Mouse (Mus musculus): ENCODE data around the gene Gm45208. TPM values are rescaled to one million over a fixed set of nuclear protein-coding genes. Genes with fewer than 3 reads are reported as not detected.
A peak's percentile ranks its signal among the peaks of the same experiment; 100 is the strongest.
"Not testable (repeated sequence)": the region's sequence is repeated elsewhere in the genome, so short reads cannot be mapped to it uniquely, and the experiment has no call there.

The Gm45208 gene
- polyA plus RNA-seq, 1 experiment from 2014 or later, result not detected

DNA sequence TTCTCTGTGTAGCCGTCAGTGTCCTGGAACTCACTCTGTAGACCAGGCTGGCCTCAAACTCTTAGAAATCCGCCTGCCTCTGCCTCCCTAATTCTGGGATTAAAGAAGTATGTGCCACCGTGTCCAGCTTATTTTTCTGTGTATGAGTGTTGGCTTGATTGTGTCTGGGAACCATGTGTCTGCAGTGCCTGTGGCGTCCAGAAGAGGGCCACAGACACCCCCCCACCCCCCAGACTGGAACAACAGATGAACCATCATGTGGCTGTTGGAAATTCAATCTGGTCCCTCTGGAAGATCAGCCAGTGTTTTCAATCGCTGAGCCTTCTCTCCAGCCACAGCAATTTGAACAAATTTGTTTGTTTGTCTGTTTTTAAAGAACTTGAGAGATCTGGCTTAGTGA lies 21.4 kb downstream of the Gm45208 start:
- no peaks in the 10 kb centered on the region for H3K36me3 ChIP-seq (ENCODE audit: inconsistent target)
- no peak overlapping the region for H3K4me3 ChIP-seq (ENCODE audit: inconsistent target)
- H3K79me2 ChIP-seq (ENCODE audit: inconsistent target), result no peaks in the 10 kb centered on the region
- 60% methylated on average over 4 of the region's 5 CpGs for WGBS (ENCODE audit: missing documents)
- H3K27ac ChIP-seq, result no peak overlapping the region

DNA sequence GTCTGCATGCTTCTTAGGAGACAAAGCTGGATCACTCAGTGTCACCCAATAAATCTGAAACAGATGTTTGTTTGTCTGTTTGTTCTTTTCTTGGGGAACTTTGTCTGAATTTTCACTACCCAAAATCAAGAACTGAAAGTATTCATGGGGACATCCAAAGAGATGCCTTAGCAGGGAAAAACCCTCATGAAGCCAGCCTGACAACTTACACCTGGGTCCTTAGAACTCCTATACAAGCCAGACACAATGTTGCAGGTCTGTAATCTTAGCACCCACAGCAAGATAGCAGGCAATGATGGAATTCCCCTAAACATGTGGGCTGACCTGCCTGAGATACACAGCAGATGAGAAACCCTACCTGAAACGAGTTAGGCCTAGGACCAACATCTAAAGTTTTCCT lies 22.9 kb downstream of the Gm45208 start:
- WGBS (ENCODE audit: missing documents), result 83% methylated on average over 1 of the region's 1 CpGs
- no peak overlapping the region for H3K27ac ChIP-seq
- H3K36me3 ChIP-seq (ENCODE audit: inconsistent target), result no peaks in the 10 kb centered on the region
- H3K4me3 ChIP-seq (ENCODE audit: inconsistent target), result no peak overlapping the region
- H3K79me2 ChIP-seq (ENCODE audit: inconsistent target), result no peaks in the 10 kb centered on the region

DNA sequence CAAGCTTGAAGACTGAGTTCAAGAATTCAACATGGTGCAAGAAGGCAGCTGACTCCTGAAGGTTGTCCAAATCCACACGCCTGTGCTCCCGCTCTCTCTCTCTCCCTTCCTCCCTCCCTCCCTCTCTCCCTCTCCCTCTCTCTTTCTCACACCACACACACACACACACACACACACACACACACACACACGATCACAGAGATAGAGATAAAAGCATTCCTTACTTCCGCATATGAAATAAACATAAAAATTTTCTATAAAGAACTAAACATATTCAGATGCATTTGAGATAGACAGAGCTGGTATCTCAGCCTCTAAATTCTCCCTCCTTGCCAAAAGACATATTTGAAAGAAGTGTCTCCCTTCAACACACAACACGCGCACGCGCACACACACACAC lies 23.4 kb downstream of the Gm45208 start:
- H3K79me2 ChIP-seq (ENCODE audit: inconsistent target), result no peaks in the 10 kb centered on the region
- no peaks in the 10 kb centered on the region for H3K36me3 ChIP-seq (ENCODE audit: inconsistent target)
- no peak overlapping the region for H3K4me3 ChIP-seq (ENCODE audit: inconsistent target)
- no peak overlapping the region for H3K27ac ChIP-seq
- 88% methylated on average over 6 of the region's 8 CpGs for whole genome bisulfite sequencing (ENCODE audit: missing documents)

DNA sequence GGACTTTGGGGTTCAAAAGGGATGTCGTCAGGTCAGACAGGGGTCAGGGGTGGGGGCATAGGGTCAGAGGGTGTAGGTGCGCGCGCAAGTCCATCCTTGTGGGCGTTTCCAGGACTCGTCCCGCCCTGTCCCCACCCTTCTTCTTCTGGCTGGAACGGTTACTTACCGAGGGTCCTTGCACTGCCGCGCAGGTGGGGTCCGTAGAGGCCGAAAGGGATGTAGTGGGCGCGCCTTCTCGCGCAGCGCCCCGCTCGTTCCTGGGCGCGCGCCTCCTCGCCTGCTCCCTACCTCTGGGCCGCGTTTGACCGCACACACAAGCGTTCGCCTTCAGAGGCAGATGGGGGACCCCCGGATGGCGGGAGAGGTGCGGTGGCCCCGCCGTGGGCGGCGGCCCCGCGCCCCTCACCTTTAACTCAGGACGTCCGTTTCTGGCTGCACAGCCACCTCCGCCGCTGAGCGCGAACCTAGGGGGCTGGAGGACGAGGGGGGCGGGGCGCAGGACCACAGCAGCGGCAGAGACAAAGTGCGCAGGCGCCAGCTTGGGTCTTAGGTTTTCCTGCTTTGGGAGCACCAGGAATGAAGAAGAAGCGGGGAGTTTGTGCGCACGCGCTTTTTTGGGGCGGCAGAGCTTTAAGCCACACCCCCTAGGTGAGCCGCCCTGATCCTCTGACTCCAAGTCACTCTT lies 28.5 kb downstream of the Gm45208 start, which contains the start of gene Ccdc120:
Ccdc120 (minus strand) TSS at position 474 of the 685 bp plus-strand sequence.
- 31% methylated on average over 40 of the region's 56 CpGs for WGBS (ENCODE audit: missing documents)
- Histone ChIP-seq H3K36me3 (ENCODE audit: inconsistent target) (no peaks in the 10 kb centered on the region), H3K79me2 (ENCODE audit: inconsistent target) (no peaks in the 10 kb centered on the region), H3K4me3 (ENCODE audit: inconsistent target) (peak within 1 kb of the TSS; percentile 8; the same call in 1 of the 2 replicates), H3K27ac (no peak within 1 kb of the TSS)

DNA sequence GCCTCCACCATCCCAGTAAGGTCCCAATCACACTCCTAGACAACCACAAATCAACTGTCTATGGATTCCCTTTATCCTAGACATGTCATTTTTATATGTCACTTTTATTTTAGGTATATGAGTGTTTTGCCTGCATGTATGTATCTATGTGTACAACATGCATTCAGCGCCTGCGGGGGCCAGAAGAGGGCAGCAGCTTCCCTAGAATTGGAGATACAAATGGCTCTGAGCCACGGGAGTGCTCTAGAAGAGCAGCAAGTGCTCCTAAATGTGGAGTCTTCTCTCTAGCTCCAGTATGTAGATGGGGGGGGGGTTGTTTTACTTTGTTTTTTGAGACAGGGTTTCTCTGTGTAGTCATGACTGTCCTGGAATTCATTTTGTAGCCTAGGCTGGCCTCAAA lies 31.6 kb downstream of the Gm45208 start:
- WGBS (ENCODE audit: missing documents), result no CpG with 5 or more reads among the region's 3 CpGs
- not testable (repeated sequence) for H3K79me2 ChIP-seq (ENCODE audit: inconsistent target); H3K36me3 ChIP-seq (ENCODE audit: inconsistent target)

DNA sequence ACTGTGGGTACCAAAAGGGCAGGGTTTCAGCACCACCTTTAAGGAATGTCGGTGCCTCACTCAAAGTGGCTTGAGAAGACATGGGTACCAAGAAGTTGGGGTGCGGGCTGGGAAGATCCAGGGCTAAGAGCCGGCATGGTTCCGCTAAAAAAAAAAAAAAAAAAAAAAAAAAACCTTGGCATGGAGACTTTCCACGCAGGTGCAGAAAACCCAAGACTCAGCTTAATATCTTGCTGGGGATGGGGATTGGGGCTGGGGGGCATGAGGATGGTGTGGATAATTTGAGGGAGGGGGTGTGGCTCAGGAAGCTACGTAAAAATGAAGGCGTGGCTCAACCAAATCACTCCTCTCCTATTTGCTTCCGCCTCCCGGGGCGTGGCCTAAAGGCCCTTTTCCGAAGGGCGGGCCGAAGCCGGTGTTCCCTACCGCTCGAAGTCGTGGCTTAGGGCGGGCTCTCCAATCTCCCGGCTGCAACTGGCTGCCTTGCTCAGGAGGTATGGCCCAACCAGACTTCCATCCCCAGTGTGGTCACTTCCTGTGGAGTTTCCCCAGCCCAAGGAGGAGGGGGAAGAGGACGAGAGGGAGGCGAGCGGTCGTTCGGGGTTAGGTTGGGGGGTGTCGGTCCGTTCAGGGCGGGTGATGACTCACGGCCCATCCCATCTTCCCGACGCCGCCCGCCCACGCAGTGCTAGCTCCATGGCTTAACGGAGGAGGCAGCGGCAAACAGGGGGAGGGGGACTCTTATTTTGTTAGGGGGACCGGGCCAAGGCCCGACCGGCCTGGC lies 40.3 kb downstream of the Gm45208 start, which contains the start of gene Tfe3:
Tfe3 (plus strand) TSS at position 424 of the 784 bp plus-strand sequence.
- WGBS (ENCODE audit: missing documents), result 26% methylated on average over 24 of the region's 38 CpGs

More for the DNA sequence above, 31.6 kb downstream of the Gm45208 start:
- H3K27ac ChIP-seq; H3K4me3 ChIP-seq (ENCODE audit: inconsistent target): not testable (repeated sequence)

DNA sequence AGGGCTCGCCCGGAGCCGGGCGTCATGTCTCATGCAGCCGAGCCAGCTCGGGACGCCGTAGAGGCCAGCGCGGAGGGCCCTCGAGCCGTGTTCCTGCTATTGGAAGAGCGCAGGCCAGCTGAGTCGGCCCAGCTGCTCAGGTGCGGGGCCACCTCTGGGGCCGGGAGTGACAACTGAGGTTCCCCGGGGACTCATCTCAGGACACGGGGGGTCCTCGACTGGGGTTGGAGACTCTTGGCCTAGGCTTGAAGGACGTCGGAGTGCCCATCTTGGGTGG lies 40.8 kb downstream of the Gm45208 start:
- WGBS (ENCODE audit: missing documents), result 25% methylated on average over 21 of the region's 21 CpGs
- Histone ChIP-seq H3K27ac (peak overlapping the region; percentile 90), H3K79me2 (ENCODE audit: inconsistent target) (peaks cover 42% of the 10 kb centered on the region), H3K4me3 (ENCODE audit: inconsistent target) (peak overlapping the region; percentile 71), H3K36me3 (ENCODE audit: inconsistent target) (no peaks in the 10 kb centered on the region)

More for the DNA sequence above, 40.3 kb downstream of the Gm45208 start, which contains the start of gene Tfe3:
- Histone ChIP-seq H3K79me2 (ENCODE audit: inconsistent target) (peaks cover 36% of the 10 kb centered on the region), H3K27ac (peak within 1 kb of the TSS; percentile 90), H3K36me3 (ENCODE audit: inconsistent target) (no peaks in the 10 kb centered on the region), H3K4me3 (ENCODE audit: inconsistent target) (peak within 1 kb of the TSS; percentile 71)

DNA sequence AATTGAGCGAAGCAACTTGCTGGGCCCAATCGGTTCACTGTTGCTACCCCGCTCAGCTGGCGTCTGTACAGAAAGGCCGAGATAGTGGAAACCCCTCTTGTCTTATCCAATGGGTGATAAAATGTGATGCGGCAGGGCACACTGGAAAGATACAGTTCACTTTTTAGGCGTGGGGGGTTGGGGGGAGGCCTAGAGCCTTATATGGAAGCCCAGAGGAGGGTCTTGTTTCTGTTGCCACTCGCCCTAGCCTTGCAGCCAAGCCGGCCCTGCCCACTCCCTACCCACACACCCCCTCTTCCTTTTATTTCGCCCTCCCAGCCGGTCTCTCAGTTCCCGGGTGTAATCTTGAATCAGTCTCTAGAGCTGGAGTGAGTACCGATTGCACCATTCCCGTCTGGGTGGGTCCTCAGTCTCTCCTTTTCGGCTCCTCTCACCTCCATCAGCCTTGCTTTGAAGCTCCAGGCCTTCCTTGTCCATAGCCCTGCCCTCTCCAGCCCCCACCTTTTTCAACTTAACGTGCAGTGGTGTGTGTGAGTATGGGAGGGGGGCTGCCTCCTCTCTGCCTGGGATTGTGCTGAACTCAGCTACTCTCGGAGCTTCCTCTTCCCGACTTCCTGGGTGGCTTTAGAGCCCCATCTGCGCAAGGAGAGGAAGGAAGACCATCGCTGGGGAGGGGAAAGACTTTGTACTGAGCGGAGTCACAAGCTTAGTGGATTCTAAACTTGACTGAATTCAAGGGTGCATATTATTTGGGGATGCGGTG lies 41.8 kb downstream of the Gm45208 start:
- H3K36me3 ChIP-seq (ENCODE audit: inconsistent target), result no peaks in the 10 kb centered on the region
- peak overlapping the region; percentile 90 for H3K27ac ChIP-seq
- 26% methylated on average over 17 of the region's 22 CpGs for WGBS (ENCODE audit: missing documents)
- peaks cover 46% of the 10 kb centered on the region for H3K79me2 ChIP-seq (ENCODE audit: inconsistent target)
- peak overlapping the region; percentile 71 for H3K4me3 ChIP-seq (ENCODE audit: inconsistent target)

DNA sequence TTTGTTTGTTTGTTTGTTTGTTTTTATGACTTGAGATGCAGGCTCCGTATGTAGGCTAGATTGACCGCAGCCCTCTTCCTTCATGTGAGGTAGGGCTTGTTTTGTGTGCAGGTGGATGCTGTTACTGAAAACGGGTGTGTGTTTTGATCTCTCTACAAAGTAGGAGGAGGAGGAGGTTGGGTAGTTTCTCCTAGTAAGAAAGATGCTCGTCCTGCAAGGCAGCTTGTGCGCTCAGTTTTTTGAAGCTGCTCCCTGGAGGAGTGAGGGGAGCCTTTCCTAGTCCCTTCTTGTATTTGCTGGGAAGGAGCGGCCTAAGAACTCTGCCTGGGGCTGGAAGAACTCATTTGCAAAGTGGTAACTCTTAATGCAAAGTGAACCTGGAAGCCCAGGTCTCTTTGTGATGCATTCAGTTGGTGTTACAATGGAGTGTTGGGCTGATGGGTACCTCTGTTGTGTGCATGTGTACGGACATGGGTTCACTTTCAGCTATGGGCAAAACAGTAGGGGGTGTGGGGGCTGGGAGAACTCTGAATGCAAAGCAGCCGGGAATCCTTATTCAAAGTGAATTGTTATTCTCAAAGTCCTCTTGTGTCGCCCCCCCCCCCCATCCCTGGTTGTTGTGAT lies 42.7 kb downstream of the Gm45208 start:
- Histone ChIP-seq H3K27ac (peak overlapping the region; percentile 90), H3K36me3 (ENCODE audit: inconsistent target) (no peaks in the 10 kb centered on the region), H3K79me2 (ENCODE audit: inconsistent target) (peaks cover 46% of the 10 kb centered on the region), H3K4me3 (ENCODE audit: inconsistent target) (peak overlapping the region; percentile 71)
- 69% methylated on average over 9 of the region's 9 CpGs for whole genome bisulfite sequencing (ENCODE audit: missing documents)

DNA sequence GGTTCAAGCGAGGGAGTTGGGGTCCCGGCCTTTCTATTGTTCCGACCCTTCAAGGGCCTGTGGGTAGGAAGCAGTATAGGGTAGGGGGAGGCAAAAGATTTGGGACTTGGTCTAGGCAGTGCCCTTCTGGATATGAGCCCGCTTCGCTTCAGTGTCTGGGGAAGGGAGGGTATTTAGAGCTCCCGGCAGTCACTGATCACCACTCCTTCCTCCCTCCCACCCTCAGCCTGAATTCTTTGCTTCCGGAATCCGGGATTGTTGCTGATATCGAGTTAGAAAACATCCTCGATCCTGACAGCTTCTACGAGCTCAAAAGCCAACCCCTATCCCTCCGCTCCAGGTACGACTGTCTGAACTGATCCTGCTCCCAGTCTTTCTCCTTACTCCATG lies 43.2 kb downstream of the Gm45208 start:
- H3K27ac ChIP-seq, result peak overlapping the region; percentile 90
- peaks cover 51% of the 10 kb centered on the region for H3K79me2 ChIP-seq (ENCODE audit: inconsistent target)
- no peaks in the 10 kb centered on the region for H3K36me3 ChIP-seq (ENCODE audit: inconsistent target)
- 62% methylated on average over 13 of the region's 13 CpGs for whole genome bisulfite sequencing (ENCODE audit: missing documents)
- peak overlapping the region; percentile 71 for H3K4me3 ChIP-seq (ENCODE audit: inconsistent target)

DNA sequence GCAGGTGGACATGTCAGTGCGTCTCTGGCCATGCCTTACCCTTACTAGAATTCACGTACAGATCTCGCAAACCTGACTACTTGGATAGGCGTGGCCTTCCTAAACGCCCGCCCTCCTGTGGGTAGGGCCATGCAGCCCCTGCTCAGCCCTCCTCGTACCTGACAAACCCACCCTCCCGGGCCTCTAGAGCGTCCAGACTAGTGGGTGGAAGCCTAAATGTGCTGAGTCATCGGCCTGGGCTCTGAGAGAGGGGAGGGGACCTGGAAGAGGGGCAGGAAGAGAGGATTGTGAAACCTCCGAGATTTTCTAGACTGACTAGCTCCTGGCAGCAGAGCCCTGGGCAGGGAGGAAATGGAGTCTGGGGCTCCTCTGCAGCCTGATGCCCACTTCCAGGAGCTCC lies 43.7 kb downstream of the Gm45208 start:
- H3K79me2 ChIP-seq (ENCODE audit: inconsistent target), result peaks cover 53% of the 10 kb centered on the region
- WGBS (ENCODE audit: missing documents), result 26% methylated on average over 11 of the region's 11 CpGs
- H3K4me3 ChIP-seq (ENCODE audit: inconsistent target), result peak overlapping the region; percentile 71
- no peaks in the 10 kb centered on the region for H3K36me3 ChIP-seq (ENCODE audit: inconsistent target)
- peak overlapping the region; percentile 90 for H3K27ac ChIP-seq

DNA sequence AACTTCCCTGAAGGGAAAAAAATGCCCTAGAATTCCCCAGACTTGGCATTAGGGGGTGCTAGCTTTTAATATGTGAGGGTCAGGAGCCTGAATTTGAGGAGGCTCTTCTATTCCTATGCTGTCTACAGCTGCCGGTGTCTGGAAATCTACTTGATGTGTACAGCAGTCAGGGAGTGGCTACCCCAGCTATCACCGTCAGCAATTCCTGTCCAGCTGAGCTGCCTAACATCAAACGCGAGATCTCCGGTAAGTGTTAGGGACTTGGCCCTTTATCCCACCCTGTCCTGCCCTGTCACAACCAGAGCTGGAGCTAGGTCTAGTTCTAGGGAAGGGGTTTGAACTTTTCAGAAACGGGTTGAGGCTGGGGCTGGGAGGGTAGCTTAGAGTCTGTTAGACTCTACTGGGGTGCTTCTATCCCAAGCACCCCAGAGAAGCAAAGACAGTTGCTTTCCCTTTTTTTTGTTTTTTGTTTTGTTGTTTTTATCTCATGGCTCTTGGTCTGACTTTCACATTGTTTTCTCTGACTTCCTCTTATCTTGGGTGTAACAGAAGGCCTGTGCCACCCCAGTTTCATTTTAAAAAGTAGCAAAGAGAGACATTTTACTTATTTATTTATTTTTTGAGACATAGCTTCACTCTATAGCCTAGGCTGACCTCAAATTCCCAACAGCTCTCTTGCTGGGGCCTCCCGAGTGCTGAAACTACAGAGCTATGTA lies 47.4 kb downstream of the Gm45208 start:
- Histone ChIP-seq H3K36me3 (ENCODE audit: inconsistent target) (peaks cover 9% of the 10 kb centered on the region; the same call in 1 of the 2 replicates), H3K4me3 (ENCODE audit: inconsistent target) (no peak overlapping the region), H3K27ac (no peak overlapping the region), H3K79me2 (ENCODE audit: inconsistent target) (peaks cover 46% of the 10 kb centered on the region)
- 87% methylated on average over 7 of the region's 7 CpGs for WGBS (ENCODE audit: missing documents)

DNA sequence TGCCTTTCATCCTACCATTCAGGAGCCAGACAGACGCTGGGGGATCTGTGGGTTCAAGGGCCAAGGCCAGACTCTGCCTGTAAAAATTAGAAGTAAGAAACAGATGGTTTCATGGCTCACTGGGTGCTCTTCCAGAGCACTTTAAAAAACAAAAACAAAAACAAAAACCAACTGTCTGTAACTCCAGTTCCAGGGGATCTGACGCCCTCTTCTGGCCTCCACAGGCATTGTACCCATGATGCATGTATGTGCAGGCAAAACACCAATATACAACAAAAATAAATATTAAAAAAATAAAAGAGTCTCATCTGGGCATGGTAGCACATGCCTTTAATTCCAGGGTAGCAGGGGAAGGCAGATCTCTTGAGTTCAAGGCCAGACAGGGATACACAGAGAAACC lies 50.7 kb downstream of the Gm45208 start:
- no peak overlapping the region for H3K4me3 ChIP-seq (ENCODE audit: inconsistent target)
- H3K79me2 ChIP-seq (ENCODE audit: inconsistent target), result peaks cover 13% of the 10 kb centered on the region; the same call in 1 of the 2 replicates
- WGBS (ENCODE audit: missing documents), result 45% methylated on average over 2 of the region's 2 CpGs
- peaks cover 9% of the 10 kb centered on the region; the same call in 1 of the 2 replicates for H3K36me3 ChIP-seq (ENCODE audit: inconsistent target)
- no peak overlapping the region for H3K27ac ChIP-seq

All from macrophage (primary cell).